Mouse (Mus musculus) NIH3T3 (cell line): Measurements from ENCODE around the gene Cdc42ep4.
A peak's percentile ranks its signal among the peaks of the same experiment; 100 is the strongest.

Experiments
- DNase-seq: peaks from one replicate; pipeline ENCODE4 v3.0.0-alpha.2; 2012; ENCODE audit warnings: low read depth

Cdc42ep4 gene

DNA sequence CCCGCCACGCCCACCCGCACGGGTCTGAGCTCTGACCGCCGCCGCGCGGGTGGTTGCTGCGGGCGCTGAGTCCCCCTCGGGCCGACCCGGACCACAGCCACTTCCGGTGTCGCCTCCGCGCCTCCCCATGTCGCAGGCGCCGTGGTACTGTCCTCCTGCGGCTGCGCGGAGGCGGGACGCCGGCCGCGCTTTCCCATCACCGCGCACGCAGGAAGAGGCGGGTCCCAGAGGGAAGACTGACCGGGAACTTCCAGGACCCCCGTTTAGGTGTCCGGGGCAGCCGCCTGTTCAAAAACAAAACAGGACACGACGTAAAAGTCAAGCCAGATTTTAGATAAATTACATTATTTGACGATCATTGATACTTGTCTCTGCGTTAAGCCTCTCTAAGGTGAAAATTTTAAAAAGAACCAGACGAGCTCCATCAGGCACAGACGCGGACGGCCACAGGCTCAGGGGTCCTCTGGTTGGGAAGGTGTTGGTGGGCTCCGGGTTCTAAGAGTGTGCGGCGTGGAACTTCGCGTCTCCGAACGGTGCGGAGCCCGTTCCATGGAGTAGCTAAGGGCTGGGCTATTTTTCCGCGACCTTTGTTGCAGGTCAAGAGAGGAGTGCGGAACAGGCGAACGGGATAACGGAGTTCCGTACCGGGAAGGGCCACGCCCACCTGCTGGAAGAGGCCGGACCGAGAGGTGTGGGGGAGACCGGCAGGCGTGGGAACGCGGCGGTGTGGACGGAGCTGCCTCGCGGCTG lies 67.5 kb downstream of the Cdc42ep4 start, which contains the start of the genes Fam104a and D11Wsu47e:
Gene Fam104a (minus strand): TSS at position 199 of the 750 bp plus-strand sequence.
Gene D11Wsu47e (plus strand): TSS at position 456 of the 750 bp plus-strand sequence.
- peak; percentile 94 for DNase-seq

DNA sequence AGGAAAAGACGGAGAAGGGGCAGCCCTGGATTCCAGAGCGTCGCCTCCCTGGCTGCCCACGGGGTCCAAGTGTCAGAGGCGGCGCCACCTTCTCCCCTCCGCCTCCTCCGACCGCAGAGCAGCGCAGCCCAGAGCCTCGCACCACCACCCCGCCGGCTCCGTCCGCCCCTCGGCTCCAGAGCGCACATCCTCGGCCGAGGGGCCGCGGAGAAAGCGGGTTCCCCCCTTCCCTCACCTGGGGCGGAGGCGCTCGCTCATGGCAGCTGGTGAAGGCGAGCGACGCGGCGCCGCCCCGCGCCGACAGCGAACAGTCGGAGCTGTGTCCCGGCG lies 68.1 kb downstream of the Cdc42ep4 start:
- no peak for DNase-seq

GRCm38 (mm10) chr11:113682897-113683626 lies 68.6 kb downstream of the Cdc42ep4 start:
- DNase-seq = peak; percentile 60

DNA sequence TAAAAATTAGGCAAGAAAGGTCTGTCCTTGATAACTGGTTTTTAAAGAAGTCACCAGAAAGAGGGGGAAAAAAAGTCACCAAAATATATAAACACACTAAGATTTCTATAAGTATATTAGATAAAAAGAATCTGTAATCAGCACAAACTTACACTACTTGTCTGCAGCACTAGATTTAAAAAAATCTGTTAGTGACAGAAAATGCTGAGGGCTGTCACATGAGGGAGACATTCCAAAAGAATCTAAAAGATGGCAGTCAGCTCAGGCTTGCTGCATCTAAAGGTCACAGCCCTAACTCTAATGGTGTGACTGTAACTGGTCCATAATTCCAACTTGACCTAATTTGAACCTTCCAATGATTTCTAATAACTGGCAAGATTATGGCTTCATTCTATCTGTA lies 69.7 kb downstream of the Cdc42ep4 start:
- DNase-seq = no peak

- no peak for DNase-seq
These were observed 70.7 kb downstream of the Cdc42ep4 start for GRCm38 (mm10) chr11:113680954-113681353.

DNA sequence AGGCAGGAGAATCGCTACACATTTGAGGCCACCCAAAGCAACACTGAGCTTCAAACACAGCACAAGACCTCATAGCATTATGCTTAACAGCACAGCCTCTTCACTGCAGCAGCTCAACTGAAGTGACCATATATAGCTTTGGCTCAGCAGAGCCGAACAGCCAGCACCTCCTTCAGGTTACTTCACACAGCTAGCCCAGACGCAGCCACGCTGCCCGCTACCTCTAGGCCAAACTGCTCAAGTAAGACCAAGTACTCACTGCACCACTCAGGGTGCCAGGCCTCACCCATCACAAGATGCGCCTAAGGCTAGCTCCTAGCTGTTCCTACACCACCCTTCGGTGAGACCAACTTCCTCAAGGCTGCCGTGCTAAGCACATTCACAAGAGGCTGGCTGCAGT lies 73.3 kb downstream of the Cdc42ep4 start:
- no peak for DNase-seq

GRCm38 (mm10) chr11:113677378-113677777 lies 74.3 kb downstream of the Cdc42ep4 start:
- no peak for DNase-seq
